ENCODE assay signal across 12 mouse cellular contexts in genomic region chr3:101078344-101078743, GRCm38 (mm10). TPM values are rescaled to one million over a fixed set of nuclear protein-coding genes. Genes with fewer than 3 reads are reported as not detected.
DNase-seq lines count a peak whose midpoint lies in the region; TF ChIP-seq lines count a peak whose summit lies in the region.
"Had no signal": no experiment of that assay in that cellular context is flagged by ENCODE, and none has a peak within 500 bp of the region (broad histone marks: within the 10 kb centered on the region; RNA-seq: fewer than 3 reads in every experiment).

No protein-coding gene starts in this region.

- TF ChIP-seq POLR2A in kidney, adult 2 months (IDR thresholded peaks at IDR 0.05; ENCODE audit: low read depth, low read length), result no peak

- no peaks in the 10 kb centered on the region for H3K36me3 ChIP-seq in kidney, adult 2 months (ENCODE audit: control insufficient read depth, insufficient read depth, low read length)
- H3K36me3 ChIP-seq: G1E had no signal

- 35% methylated on average over 1 of the region's 1 CpGs for WGBS in kidney, adult 2 months

- DNase-seq in kidney, adult 2 months, result peak; percentile 43
- DNase-seq in kidney, adult 18-20 months, result no peak
- DNase-seq in adrenal gland, postnatal 14 days, result peak; percentile 70
- peak; percentile 23 for DNase-seq in gastrocnemius, adult 18-20 months (ENCODE audit: low spot score)
- DNase-seq in kidney, postnatal 10 days, result peak; percentile 81
- no peak for DNase-seq in frontal cortex, postnatal 14 days (ENCODE audit: low spot score in 2 of 2)
- no peak for DNase-seq in right cerebral cortex, adult 2 months (ENCODE audit: low spot score in 2 of 2)
- no peak for DNase-seq in layer of hippocampus, adult 9-11 months
- DNase-seq: thymus, adult 18-20 months had no signal

- no peaks in the 10 kb centered on the region for H3K27me3 ChIP-seq in kidney, adult 2 months (replicated peaks; ENCODE audit: control insufficient read depth, insufficient read depth, low read length)

- H3K27ac ChIP-seq in kidney, adult 2 months (ENCODE audit: insufficient read depth, low read depth, low read length), result no peak overlapping the region

- no peak for TF ChIP-seq CTCF in kidney, adult 2 months (conservative IDR thresholded peaks at IDR 0.05; ENCODE audit: insufficient read depth, insufficient read length, low read depth, low read length)

- no peaks in the 10 kb centered on the region for H3K4me1 ChIP-seq in kidney, adult 2 months (ENCODE audit: control insufficient read depth, insufficient read depth, low read length)

- no peak overlapping the region for H3K4me3 ChIP-seq in kidney, adult 2 months (ENCODE audit: insufficient read depth, low read depth, low read length)
- H3K4me3 ChIP-seq: myocyte had no signal

RNA-seq across cellular contexts. Expression of gene Ptgfrn, which starts 31.7 kb away (rescaled TPM):
- polyA plus RNA-seq in kidney, adult 2 months (2012; rRNA removed), result 5.2 and 5.5 TPM in 2 replicates
- total RNA-seq in adrenal gland, postnatal 14 days (2021), result 32.1 and 33.3 TPM in 2 replicates
- 1 to 10 TPM; 6.7 to 8.5 TPM for total RNA-seq in gastrocnemius, adult 18-20 months (2021)
- polyA plus RNA-seq: G1E had no signal

RNA-seq across cellular contexts. Expression of gene Cd101, which starts 49.0 kb away (rescaled TPM):
- 0.03 and 0.16 TPM in 2 replicates for polyA plus RNA-seq in kidney, adult 2 months (2012; rRNA removed)
- total RNA-seq in adrenal gland, postnatal 14 days (2021), result 0.15 and 0.30 TPM in 2 replicates
- under 1 TPM in 1 of 2 experiments, not detected in 1; 0.07 TPM for total RNA-seq in gastrocnemius, adult 18-20 months (2021)
- total RNA-seq: liver, adult 2 months had no signal
- polyA plus RNA-seq: G1E, myocyte had no signal

Comparison
In these comparisons a context has a peak if more than half of its experiments do, and no peak if none do; other contexts are left out.
1. DNase-seq: peak in kidney, adult 2 months (single experiment), adrenal gland, postnatal 14 days (single experiment), gastrocnemius, adult 18-20 months (single experiment) and kidney, postnatal 10 days (single experiment); none in kidney, adult 18-20 months (single experiment), frontal cortex, postnatal 14 days (0 of 2), right cerebral cortex, adult 2 months (0 of 2) and layer of hippocampus, adult 9-11 months (single experiment).